Mouse (Mus musculus) embryonic facial prominence, embryonic 15.5 days (tissue): ENCODE results near the gene Rab22a. TPM values are rescaled to one million over a fixed set of nuclear protein-coding genes. Genes with fewer than 3 reads are reported as not detected.
A peak's percentile ranks its signal among the peaks of the same experiment; 100 is the strongest.

ENCODE experiments used
- ATAC-seq: fragments of 200-750 bp; cut with Nextera tagmentation; 2 replicates; pipeline ENCODE4 v1.8.0; 2017; ENCODE audit warnings: low read depth, moderate TSS enrichment; ENCODE audit not compliant: insufficient number of reproducible peaks, low FRiP score, low TSS enrichment
- H3K27ac ChIP-seq: fragments of 300-500 bp; sonication (generic); replicated peaks from 2 replicates; pipeline ENCODE4 v1.5.1; 2015; ENCODE audit warnings: mild to moderate bottlenecking, inconsistent platforms
- H3K27me3 ChIP-seq: fragments of 300-500 bp; sonication (generic); 2 replicates; pipeline ENCODE4 v1.6.1; 2015; ENCODE audit warnings: inconsistent platforms
- H3K36me3 ChIP-seq: fragments of 300-500 bp; sonication (generic); 2 replicates; pipeline ENCODE4 v1.6.1; 2015; ENCODE audit warnings: mild to moderate bottlenecking, inconsistent platforms
- H3K4me1 ChIP-seq: fragments of 300-500 bp; sonication (generic); 2 replicates; pipeline ENCODE4 v1.6.1; 2015; ENCODE audit warnings: inconsistent platforms
- H3K4me2 ChIP-seq: fragments of 300-500 bp; sonication (generic); replicated peaks from 2 replicates; pipeline ENCODE4 v1.6.1; 2015; ENCODE audit warnings: mild to moderate bottlenecking, inconsistent platforms
- H3K4me3 ChIP-seq: fragments of 300-500 bp; sonication (generic); replicated peaks from 2 replicates; pipeline ENCODE4 v1.5.1; 2015; ENCODE audit warnings: mild to moderate bottlenecking, inconsistent platforms
- H3K9ac ChIP-seq: fragments of 300-500 bp; sonication (generic); 2 replicates; pipeline ENCODE4 v1.6.1; 2015; ENCODE audit warnings: inconsistent platforms
- H3K9me3 ChIP-seq: fragments of 300-500 bp; sonication (generic); replicated peaks from 2 replicates; pipeline ENCODE4 v1.6.1; 2016; ENCODE audit warnings: inconsistent platforms
- WGBS: fragments of 180-500 bp; shearing (Covaris S2); methylation state at CpG from one replicate; pipeline ENCODE4 v1.1.7; 2015; 5-methylcytosine and 5-hydroxymethylcytosine counted together
- polyA plus RNA-seq: library from polyadenylated mRNA; unstranded; fragments of >200 nt; fragmentation: Nextera tagmentation; extraction: Ambion mirVana; gene quantifications from 2 replicates; pipeline ENCODE4 v1.2.1, GENCODE M21; 2015

Gene Rab22a
- polyA plus RNA-seq, 1 experiment from 2014 or later = 40.9 TPM

- H3K36me3 ChIP-seq = peaks cover 9% of the 10 kb centered on the region; the same call in 1 of the 2 replicates
- H3K4me2 ChIP-seq = no peak overlapping the region
- no peak overlapping the region for H3K27ac ChIP-seq
- no peak overlapping the region for H3K4me3 ChIP-seq
- H3K9ac ChIP-seq = no peak overlapping the region
- WGBS = 85% methylated on average over 19 of the region's 19 CpGs
- no peaks in the 10 kb centered on the region for H3K27me3 ChIP-seq
- no peak for ATAC-seq
- H3K9me3 ChIP-seq = no peaks in the 10 kb centered on the region
- H3K4me1 ChIP-seq = no peaks in the 10 kb centered on the region
Measured at GRCm38 (mm10) chr2:173647197-173647911, 12.2 kb upstream of the Rab22a start.

- Histone ChIP-seq H3K4me2 (no peak overlapping the region), H3K27ac (no peak overlapping the region), H3K36me3 (peaks cover 9% of the 10 kb centered on the region; the same call in 1 of the 2 replicates), H3K27me3 (no peaks in the 10 kb centered on the region), H3K9ac (no peak overlapping the region), H3K4me1 (no peaks in the 10 kb centered on the region), H3K4me3 (no peak overlapping the region), H3K9me3 (no peaks in the 10 kb centered on the region)
- no peak for ATAC-seq
- WGBS = 86% methylated on average over 10 of the region's 10 CpGs
Measured at GRCm38 (mm10) chr2:173649762-173650161, 9.8 kb upstream of the Rab22a start.

- 82% methylated on average over 5 of the region's 5 CpGs for WGBS
- H3K27me3 ChIP-seq = no peaks in the 10 kb centered on the region
Measured at GRCm38 (mm10) chr2:173653526-173653925, 6.0 kb upstream of the Rab22a start.

GRCm38 (mm10) chr2:173657736-173658135, 1.8 kb upstream of the Rab22a start:
- H3K9me3 ChIP-seq = no peaks in the 10 kb centered on the region
- whole genome bisulfite sequencing = 92% methylated on average over 6 of the region's 6 CpGs
- no peak for ATAC-seq

More at GRCm38 (mm10) chr2:173653526-173653925, 6.0 kb upstream of the Rab22a start:
- peaks cover 3% of the 10 kb centered on the region; the same call in 1 of the 2 replicates for H3K36me3 ChIP-seq
- no peak for ATAC-seq
- no peak overlapping the region for H3K4me2 ChIP-seq
- no peak overlapping the region for H3K4me3 ChIP-seq
- H3K4me1 ChIP-seq = peaks cover 11% of the 10 kb centered on the region
- H3K27ac ChIP-seq = no peak overlapping the region
- H3K9ac ChIP-seq = no peak overlapping the region
- no peaks in the 10 kb centered on the region for H3K9me3 ChIP-seq

GRCm38 (mm10) chr2:173658517-173658916, 1.0 kb upstream of the Rab22a start:
- WGBS = 84% methylated on average over 4 of the region's 4 CpGs
- H3K27me3 ChIP-seq = no peaks in the 10 kb centered on the region
- no peaks in the 10 kb centered on the region for H3K9me3 ChIP-seq
- peaks cover 41% of the 10 kb centered on the region for H3K4me1 ChIP-seq
- peak overlapping the region; percentile 80; the same call in 1 of the 2 replicates for H3K27ac ChIP-seq
- peak overlapping the region; percentile 75 for H3K4me2 ChIP-seq
- peak overlapping the region; percentile 90 for H3K4me3 ChIP-seq
- H3K36me3 ChIP-seq = peaks cover 18% of the 10 kb centered on the region
- ATAC-seq = no peak
- no peak overlapping the region for H3K9ac ChIP-seq

More at GRCm38 (mm10) chr2:173657736-173658135, 1.8 kb upstream of the Rab22a start:
- no peak overlapping the region for H3K9ac ChIP-seq
- H3K4me2 ChIP-seq = 0 out of 2 replicates have a peak overlapping the region, but pooled peaks have one; percentile 1
- H3K36me3 ChIP-seq = peaks cover 10% of the 10 kb centered on the region
- H3K4me3 ChIP-seq = no peak overlapping the region
- no peak overlapping the region for H3K27ac ChIP-seq
- H3K27me3 ChIP-seq = no peaks in the 10 kb centered on the region
- H3K4me1 ChIP-seq = peaks cover 38% of the 10 kb centered on the region

- WGBS = under 1% methylated on average over 52 of the region's 52 CpGs
- peak; percentile 58 for ATAC-seq
- Histone ChIP-seq H3K36me3 (peaks cover 33% of the 10 kb centered on the region), H3K9ac (peak overlapping the region; percentile 98), H3K27me3 (no peaks in the 10 kb centered on the region), H3K4me1 (peaks cover 41% of the 10 kb centered on the region), H3K27ac (peak overlapping the region; percentile 83), H3K4me3 (peak overlapping the region; percentile 90), H3K4me2 (peak overlapping the region; percentile 75), H3K9me3 (no peaks in the 10 kb centered on the region)
Measured at GRCm38 (mm10) chr2:173659926-173660684, 545 bp downstream of the Rab22a start.

GRCm38 (mm10) chr2:173662255-173662950, 2.8 kb downstream of the Rab22a start:
- Histone ChIP-seq H3K27ac (no peak overlapping the region), H3K36me3 (peaks cover 42% of the 10 kb centered on the region), H3K4me1 (peaks cover 45% of the 10 kb centered on the region), H3K27me3 (no peaks in the 10 kb centered on the region), H3K9ac (no peak overlapping the region), H3K4me2 (no peak overlapping the region), H3K4me3 (no peak overlapping the region), H3K9me3 (no peaks in the 10 kb centered on the region)
- WGBS = 78% methylated on average over 9 of the region's 9 CpGs
- ATAC-seq = no peak

- no peaks in the 10 kb centered on the region for H3K9me3 ChIP-seq
- peaks cover 31% of the 10 kb centered on the region for H3K4me1 ChIP-seq
- H3K9ac ChIP-seq = no peak overlapping the region
- no peaks in the 10 kb centered on the region for H3K27me3 ChIP-seq
- H3K4me3 ChIP-seq = no peak overlapping the region
- H3K4me2 ChIP-seq = no peak overlapping the region
- ATAC-seq = no peak
- no peak overlapping the region for H3K27ac ChIP-seq
- WGBS = 89% methylated on average over 4 of the region's 4 CpGs
- H3K36me3 ChIP-seq = peaks cover 42% of the 10 kb centered on the region
Measured at GRCm38 (mm10) chr2:173664736-173665135, 5.2 kb downstream of the Rab22a start.

GRCm38 (mm10) chr2:173665271-173665670, 5.7 kb downstream of the Rab22a start:
- Histone ChIP-seq H3K4me3 (no peak overlapping the region), H3K4me2 (no peak overlapping the region), H3K9ac (no peak overlapping the region), H3K27ac (no peak overlapping the region), H3K36me3 (peaks cover 42% of the 10 kb centered on the region), H3K27me3 (no peaks in the 10 kb centered on the region), H3K4me1 (peaks cover 31% of the 10 kb centered on the region), H3K9me3 (no peaks in the 10 kb centered on the region)
- WGBS = 93% methylated on average over 2 of the region's 2 CpGs
- no peak for ATAC-seq

- H3K4me3 ChIP-seq = no peak overlapping the region
- no peaks in the 10 kb centered on the region for H3K9me3 ChIP-seq
- 76% methylated on average over 3 of the region's 3 CpGs for WGBS
- H3K4me2 ChIP-seq = no peak overlapping the region
- peaks cover 39% of the 10 kb centered on the region for H3K36me3 ChIP-seq
- ATAC-seq = no peak
- no peak overlapping the region for H3K27ac ChIP-seq
- no peak overlapping the region for H3K9ac ChIP-seq
- H3K27me3 ChIP-seq = no peaks in the 10 kb centered on the region
- peaks cover 15% of the 10 kb centered on the region; the same call in 1 of the 2 replicates for H3K4me1 ChIP-seq
Measured at GRCm38 (mm10) chr2:173666876-173667275, 7.3 kb downstream of the Rab22a start.
